ENCODE assay signal across 7 mouse cellular contexts in the genomic region with DNA sequence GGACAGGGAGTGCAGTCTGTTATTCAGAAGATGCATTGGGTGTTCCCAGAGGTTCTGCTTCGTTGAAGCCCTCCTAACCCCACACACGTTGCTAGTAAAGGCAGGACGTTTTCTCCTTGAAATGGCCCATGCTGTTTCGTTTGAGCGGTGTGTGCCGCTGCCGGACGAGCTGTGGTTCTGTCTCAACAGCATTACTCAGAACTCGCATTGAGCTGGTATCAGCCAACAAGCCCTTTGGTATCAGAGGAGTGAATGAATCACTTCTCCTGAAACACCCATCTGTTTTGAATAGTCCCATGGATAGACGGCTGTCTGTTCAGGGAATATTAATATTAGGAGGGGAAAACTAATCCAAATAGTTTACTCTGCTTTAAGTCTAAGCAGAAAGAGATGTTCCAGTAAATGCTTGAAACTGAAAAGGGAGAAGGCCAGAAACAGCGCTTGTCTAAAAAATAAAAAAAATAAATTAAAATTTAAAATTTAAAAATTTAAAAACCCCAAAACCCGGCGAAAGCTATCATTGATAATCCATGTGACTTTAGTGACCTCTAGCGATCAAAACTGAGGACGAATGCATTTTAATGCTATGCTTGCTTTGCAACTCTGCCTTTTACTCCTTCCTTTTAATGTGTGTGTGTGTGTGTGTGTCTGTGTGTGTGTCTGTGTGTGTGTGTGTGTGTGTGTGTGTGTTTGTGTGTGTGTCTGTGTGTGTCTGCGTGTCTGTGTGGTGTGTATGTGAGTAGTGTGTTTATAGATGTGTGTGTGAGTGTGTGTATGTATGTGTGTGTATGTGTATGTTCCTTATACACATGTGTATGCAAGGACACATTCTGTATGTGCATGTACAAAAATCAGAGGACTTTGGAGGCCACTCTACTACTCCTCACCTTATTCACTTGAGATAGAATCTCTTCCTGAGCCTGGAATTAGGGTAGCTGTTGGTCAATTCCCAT. TPM values are rescaled to one million over a fixed set of nuclear protein-coding genes. Genes with fewer than 3 reads are reported as not detected.
DNase-seq lines count a peak whose midpoint lies in the region; ATAC-seq lines count a peak whose summit lies in the region.

No protein-coding gene starts in this region.

- no peaks in the 10 kb centered on the region for H3K9me3 ChIP-seq in limb, embryonic 11.5 days (ENCODE audit: control insufficient read depth, low read length)
- H3K9me3 ChIP-seq in limb, embryonic 10.5 days (replicated peaks), result no peaks in the 10 kb centered on the region
- H3K9me3 ChIP-seq in embryonic facial prominence, embryonic 12.5 days, result no peaks in the 10 kb centered on the region
- H3K9me3 ChIP-seq in kidney, embryonic 16.5 days (ENCODE audit: low read length), result no peaks in the 10 kb centered on the region

- 38% methylated on average over 16 of the region's 16 CpGs for WGBS in limb, embryonic 11.5 days
- WGBS in limb, embryonic 10.5 days, result 47% methylated on average over 16 of the region's 16 CpGs
- WGBS in embryonic facial prominence, embryonic 12.5 days, result 29% methylated on average over 16 of the region's 16 CpGs
- 33% methylated on average over 16 of the region's 16 CpGs for WGBS in kidney, embryonic 16.5 days

- H3K4me3 ChIP-seq in limb, embryonic 11.5 days (ENCODE audit: low read depth, low read length), result no peak overlapping the region
- H3K4me3 ChIP-seq in limb, embryonic 10.5 days, result no peak overlapping the region
- H3K4me3 ChIP-seq in embryonic facial prominence, embryonic 12.5 days, result no peak overlapping the region
- no peak overlapping the region for H3K4me3 ChIP-seq in kidney, embryonic 16.5 days (ENCODE audit: low read length)

- H3K9ac ChIP-seq in limb, embryonic 11.5 days (ENCODE audit: low read length), result no peak overlapping the region
- H3K9ac ChIP-seq in embryonic facial prominence, embryonic 12.5 days, result no peak overlapping the region
- H3K9ac ChIP-seq in kidney, embryonic 16.5 days (replicated peaks; ENCODE audit: low read length), result no peak overlapping the region

- no peak overlapping the region for H3K27ac ChIP-seq in limb, embryonic 11.5 days (replicated peaks; ENCODE audit: low read depth, low read length)
- no peak overlapping the region for H3K27ac ChIP-seq in limb, embryonic 10.5 days
- H3K27ac ChIP-seq in embryonic facial prominence, embryonic 12.5 days, result no peak overlapping the region
- no peak overlapping the region for H3K27ac ChIP-seq in kidney, embryonic 16.5 days (ENCODE audit: low read length)

- no peak for ATAC-seq in limb, embryonic 11.5 days (ENCODE audit: insufficient number of reproducible peaks, low FRiP score, low TSS enrichment, low read depth)
- ATAC-seq in embryonic facial prominence, embryonic 12.5 days (ENCODE audit: insufficient number of reproducible peaks, insufficient read depth, low FRiP score, low TSS enrichment), result no peak
- peak; percentile 49; the same call in 1 of the 2 replicates for ATAC-seq in kidney, embryonic 16.5 days (ENCODE audit: low FRiP score, low TSS enrichment)
- ATAC-seq in megakaryocyte, adult 5-6 weeks (ENCODE audit: poor library complexity, severe bottlenecking), result peak; percentile 78
- ATAC-seq in inflammation-experienced regulatory T-cells, adult 6 months, result no peak

- peak; percentile 31 for DNase-seq in limb, embryonic 11.5 days (ENCODE audit: low spot score)
- DNase-seq in limb, embryonic 10.5 days (ENCODE audit: low spot score), result no peak
- DNase-seq in ZHBTc4 (ENCODE audit: low read depth, low spot score), result peak; percentile 12

- no peaks in the 10 kb centered on the region for H3K36me3 ChIP-seq in limb, embryonic 11.5 days (ENCODE audit: control insufficient read depth, insufficient read depth, low read length)
- no peaks in the 10 kb centered on the region for H3K36me3 ChIP-seq in limb, embryonic 10.5 days
- no peaks in the 10 kb centered on the region for H3K36me3 ChIP-seq in embryonic facial prominence, embryonic 12.5 days
- no peaks in the 10 kb centered on the region for H3K36me3 ChIP-seq in kidney, embryonic 16.5 days (ENCODE audit: insufficient read depth, low read length)

- no peaks in the 10 kb centered on the region for H3K4me1 ChIP-seq in limb, embryonic 11.5 days (ENCODE audit: control insufficient read depth, insufficient read depth, low read length)
- H3K4me1 ChIP-seq in limb, embryonic 10.5 days, result 0 out of 2 replicates have a peak, but pooled peaks cover 5% of the 10 kb centered on the region
- no peaks in the 10 kb centered on the region for H3K4me1 ChIP-seq in embryonic facial prominence, embryonic 12.5 days
- no peaks in the 10 kb centered on the region for H3K4me1 ChIP-seq in kidney, embryonic 16.5 days (ENCODE audit: insufficient read depth, low read length)

- H3K4me2 ChIP-seq in limb, embryonic 11.5 days (ENCODE audit: low read depth, severe bottlenecking), result no peak overlapping the region
- peak overlapping the region; percentile 27; the same call in 1 of the 2 replicates for H3K4me2 ChIP-seq in embryonic facial prominence, embryonic 12.5 days (replicated peaks)
- peak overlapping the region; percentile 40 for H3K4me2 ChIP-seq in kidney, embryonic 16.5 days (replicated peaks; ENCODE audit: low read depth, low read length)

- no peaks in the 10 kb centered on the region for H3K27me3 ChIP-seq in limb, embryonic 11.5 days (ENCODE audit: control insufficient read depth, insufficient read depth, low read length)
- no peaks in the 10 kb centered on the region for H3K27me3 ChIP-seq in limb, embryonic 10.5 days (ENCODE audit: low read depth, poor library complexity, severe bottlenecking)
- no peaks in the 10 kb centered on the region for H3K27me3 ChIP-seq in embryonic facial prominence, embryonic 12.5 days
- H3K27me3 ChIP-seq in kidney, embryonic 16.5 days (ENCODE audit: insufficient read depth, low read length), result no peaks in the 10 kb centered on the region; the same call in 1 of the 2 replicates

RNA-seq across cellular contexts. Expression of a gene that starts 10.5 kb away (rescaled TPM):
- polyA plus RNA-seq in limb, embryonic 11.5 days (2014; fragmentation: Nextera tagmentation; extraction: Ambion mirVana), result 10.2 and 11.6 TPM in 2 replicates
- 12.5 and 13.1 TPM in 2 replicates for polyA plus RNA-seq in limb, embryonic 10.5 days (2016; fragmentation: Nextera tagmentation; extraction: Ambion mirVana)
- 4.3 and 5.2 TPM in 2 replicates for polyA plus RNA-seq in embryonic facial prominence, embryonic 12.5 days (2016; fragmentation: Nextera tagmentation; extraction: Ambion mirVana)
- 4.9 and 5.7 TPM in 2 replicates for polyA plus RNA-seq in kidney, embryonic 16.5 days (2015; fragmentation: Nextera tagmentation; extraction: Ambion mirVana)
- total RNA-seq in megakaryocyte, adult 5-6 weeks (2015), result 6.1 and 14.6 TPM in 2 replicates
- total RNA-seq in megakaryocyte, adult 5-6 weeks (2017), result 6.5 and 18.3 TPM in 2 replicates
- polyA plus RNA-seq in inflammation-experienced regulatory T-cells, adult 6 months (2017; shearing (Covaris generic)), result not detected

Comparison
In these comparisons a context has a peak if more than half of its experiments do, and no peak if none do; other contexts are left out.
1. ATAC-seq: peak in kidney, embryonic 16.5 days (single experiment) and megakaryocyte, adult 5-6 weeks (single experiment); none in limb, embryonic 11.5 days (single experiment), embryonic facial prominence, embryonic 12.5 days (single experiment) and inflammation-experienced regulatory T-cells, adult 6 months (single experiment).